Mouse (Mus musculus) lung, embryonic 16.5 days (tissue): ENCODE measurements at regions not wholly inside any gene's neighbourhood (a gene's known extent, or its start where the extent isn't known, plus 50 kb on each side); places are given as distances from the start of the nearest gene placed in this dataset.

Experiments
- ATAC-seq: fragments of 200-750 bp; cut with Nextera tagmentation; 2 replicates; pipeline ENCODE4 v1.8.0; 2017; ENCODE audit warnings: low read depth, mild to moderate bottlenecking, moderate library complexity
- H3K27ac ChIP-seq: fragments of 300-500 bp; sonication (generic); 2 replicates; pipeline ENCODE4 v1.5.1; 2014; ENCODE audit warnings: mild to moderate bottlenecking, control low read depth, low read length
- H3K27me3 ChIP-seq: fragments of 300-500 bp; sonication (generic); 2 replicates; pipeline ENCODE4 v1.6.1; 2014; ENCODE audit warnings: low read depth, low read length, mixed read lengths; ENCODE audit not compliant: control insufficient read depth, insufficient read depth
- H3K36me3 ChIP-seq: fragments of 300-500 bp; sonication (generic); 2 replicates; pipeline ENCODE4 v1.6.1; 2014; ENCODE audit warnings: low read length; ENCODE audit not compliant: control insufficient read depth, insufficient read depth
- H3K4me1 ChIP-seq: fragments of 300-500 bp; sonication (generic); replicated peaks from 2 replicates; pipeline ENCODE4 v1.6.1; 2014; ENCODE audit warnings: low read length, mixed read lengths; ENCODE audit not compliant: control insufficient read depth, insufficient read depth
- H3K4me2 ChIP-seq: fragments of 300-500 bp; sonication (generic); 2 replicates; pipeline ENCODE4 v1.6.1; 2014; ENCODE audit warnings: low read depth, low read length, control low read depth
- H3K4me3 ChIP-seq: fragments of 300-500 bp; sonication (generic); 2 replicates; pipeline ENCODE4 v1.5.1; 2014; ENCODE audit warnings: mild to moderate bottlenecking, low read length, control low read depth
- H3K9ac ChIP-seq: fragments of 300-500 bp; sonication (generic); 2 replicates; pipeline ENCODE4 v1.6.1; 2014; ENCODE audit warnings: low read length, control low read depth
- H3K9me3 ChIP-seq: fragments of 300-500 bp; sonication (generic); 2 replicates; pipeline ENCODE4 v1.6.1; 2016; ENCODE audit warnings: low read length; ENCODE audit not compliant: control insufficient read depth
- WGBS: fragments of 180-500 bp; shearing (Covaris S2); extraction: QIAGEN DNeasy Blood & Tissue Kit; methylation state at CpG from one replicate; pipeline ENCODE4 v1.1.7; 2014; 5-methylcytosine and 5-hydroxymethylcytosine counted together

DNA sequence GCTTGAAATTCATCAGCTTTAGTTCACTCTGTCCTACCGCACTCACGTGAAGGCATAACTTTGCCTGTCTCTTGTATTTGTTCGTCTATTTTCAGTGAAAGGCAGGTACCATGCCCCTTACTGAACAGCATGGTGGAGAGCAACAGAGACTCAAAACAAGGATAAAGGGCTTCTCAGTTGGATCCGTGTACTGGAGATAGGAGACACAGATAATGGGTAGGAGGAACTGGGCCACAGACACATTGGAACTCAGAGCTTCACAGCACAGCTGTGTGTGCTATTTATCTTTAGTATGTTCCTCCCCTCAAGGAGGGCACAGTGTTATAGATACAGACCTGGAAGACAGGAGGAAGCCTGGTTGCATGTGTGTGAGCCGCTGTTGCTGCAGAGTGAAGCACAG, 176.4 kb downstream of the Pten start:
- H3K9me3 ChIP-seq, result no peaks in the 10 kb centered on the region
- no peak overlapping the region for H3K4me2 ChIP-seq
- no peak for ATAC-seq
- H3K27ac ChIP-seq, result no peak overlapping the region
- no peaks in the 10 kb centered on the region for H3K4me1 ChIP-seq
- H3K9ac ChIP-seq, result no peak overlapping the region
- H3K36me3 ChIP-seq, result no peaks in the 10 kb centered on the region
- WGBS, result 79% methylated on average over 5 of the region's 5 CpGs
- no peak overlapping the region for H3K4me3 ChIP-seq
- H3K27me3 ChIP-seq, result no peaks in the 10 kb centered on the region

DNA sequence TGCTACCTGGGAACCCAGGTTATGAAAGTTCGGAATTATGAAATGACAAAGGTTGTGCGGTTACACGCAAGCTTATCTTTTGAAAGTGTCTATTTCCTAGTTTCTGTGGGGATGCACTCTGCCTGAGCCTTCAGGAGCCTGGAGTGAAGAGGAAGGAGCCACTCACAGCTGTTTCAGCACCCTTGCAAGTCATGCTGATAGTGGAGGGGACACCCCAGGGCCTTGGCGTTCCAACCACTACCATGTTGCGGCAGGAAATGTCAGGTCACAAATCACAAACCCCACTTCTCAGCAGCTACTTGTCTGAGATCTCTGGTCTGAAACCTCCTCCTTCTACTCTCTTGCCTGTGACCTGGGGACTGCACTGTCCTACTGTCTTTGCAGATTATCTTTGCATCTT, 178.3 kb downstream of the Pten start:
- Histone ChIP-seq H3K9me3 (no peaks in the 10 kb centered on the region), H3K4me1 (no peaks in the 10 kb centered on the region), H3K27ac (no peak overlapping the region), H3K27me3 (no peaks in the 10 kb centered on the region), H3K4me3 (no peak overlapping the region), H3K36me3 (no peaks in the 10 kb centered on the region), H3K4me2 (no peak overlapping the region), H3K9ac (no peak overlapping the region)
- 74% methylated on average over 5 of the region's 5 CpGs for WGBS
- ATAC-seq, result no peak

DNA sequence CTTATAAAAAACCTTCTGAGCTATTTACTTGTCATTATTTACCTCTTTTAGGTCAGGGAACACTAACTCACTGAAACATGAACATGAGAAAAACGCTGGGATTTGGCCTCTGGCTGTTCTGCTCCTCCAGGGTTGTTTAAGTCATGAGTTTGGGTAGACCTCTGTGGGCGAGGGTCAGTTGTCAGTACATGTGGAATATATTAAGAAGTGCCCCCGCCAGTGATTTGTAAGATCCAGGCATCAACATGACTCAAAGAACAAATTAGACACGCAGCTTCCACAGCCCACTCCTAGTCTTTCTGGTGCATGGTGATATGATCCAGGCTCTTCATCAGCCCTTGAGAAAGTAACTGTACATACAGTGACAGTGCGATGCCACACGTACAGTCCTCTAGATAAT, 180.3 kb downstream of the Pten start:
- no peak overlapping the region for H3K4me2 ChIP-seq
- no peaks in the 10 kb centered on the region for H3K4me1 ChIP-seq
- H3K27me3 ChIP-seq, result no peaks in the 10 kb centered on the region
- no peak overlapping the region for H3K9ac ChIP-seq
- 82% methylated on average over 6 of the region's 6 CpGs for WGBS
- H3K9me3 ChIP-seq, result no peaks in the 10 kb centered on the region
- H3K4me3 ChIP-seq, result no peak overlapping the region
- ATAC-seq, result no peak
- no peaks in the 10 kb centered on the region for H3K36me3 ChIP-seq
- H3K27ac ChIP-seq, result no peak overlapping the region

DNA sequence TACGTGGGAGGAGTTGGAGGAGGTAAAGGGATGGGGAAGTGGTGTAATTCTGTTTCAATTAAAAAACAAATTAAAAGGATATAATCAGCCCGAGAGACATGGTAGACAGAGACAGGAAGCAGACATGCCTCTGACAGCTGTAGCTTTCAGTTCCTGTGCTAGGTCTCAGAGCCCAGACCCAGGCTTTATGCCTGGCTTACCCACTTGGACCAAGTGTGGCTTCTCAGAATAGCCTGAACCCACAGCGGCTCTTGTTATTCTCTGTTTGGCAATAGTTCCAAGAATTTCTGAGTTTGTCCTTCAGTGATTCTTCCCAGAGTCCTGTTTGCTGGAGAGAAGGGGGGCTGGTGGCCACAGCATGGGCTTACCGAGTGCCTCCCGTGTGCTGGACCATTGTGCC, 182.4 kb downstream of the Pten start:
- Histone ChIP-seq H3K9ac (no peak overlapping the region), H3K36me3 (no peaks in the 10 kb centered on the region), H3K4me3 (no peak overlapping the region), H3K4me2 (no peak overlapping the region), H3K27me3 (no peaks in the 10 kb centered on the region), H3K4me1 (no peaks in the 10 kb centered on the region), H3K9me3 (no peaks in the 10 kb centered on the region), H3K27ac (no peak overlapping the region)
- ATAC-seq, result no peak
- WGBS, result 77% methylated on average over 5 of the region's 5 CpGs

DNA sequence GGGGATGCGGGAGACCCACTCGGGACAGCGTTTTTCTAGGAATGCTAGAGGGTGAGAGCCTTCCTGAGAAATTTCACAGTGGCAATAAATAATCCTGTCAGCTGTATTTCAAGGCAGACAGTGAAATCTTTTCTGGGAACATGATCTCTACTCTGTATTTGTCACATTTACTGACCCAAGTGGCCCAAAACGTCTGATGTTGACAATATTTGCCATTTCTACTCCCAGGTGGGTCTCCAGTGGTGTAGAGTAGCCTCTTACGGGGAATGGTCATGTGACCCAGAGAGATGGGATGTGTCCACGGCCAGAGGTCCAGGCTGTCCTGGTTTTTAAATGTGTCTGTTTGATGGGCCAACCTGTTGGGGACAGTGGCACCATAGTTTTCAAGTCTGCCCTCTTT, 183.5 kb downstream of the Pten start:
- ATAC-seq, result no peak
- no peak overlapping the region for H3K27ac ChIP-seq

DNA sequence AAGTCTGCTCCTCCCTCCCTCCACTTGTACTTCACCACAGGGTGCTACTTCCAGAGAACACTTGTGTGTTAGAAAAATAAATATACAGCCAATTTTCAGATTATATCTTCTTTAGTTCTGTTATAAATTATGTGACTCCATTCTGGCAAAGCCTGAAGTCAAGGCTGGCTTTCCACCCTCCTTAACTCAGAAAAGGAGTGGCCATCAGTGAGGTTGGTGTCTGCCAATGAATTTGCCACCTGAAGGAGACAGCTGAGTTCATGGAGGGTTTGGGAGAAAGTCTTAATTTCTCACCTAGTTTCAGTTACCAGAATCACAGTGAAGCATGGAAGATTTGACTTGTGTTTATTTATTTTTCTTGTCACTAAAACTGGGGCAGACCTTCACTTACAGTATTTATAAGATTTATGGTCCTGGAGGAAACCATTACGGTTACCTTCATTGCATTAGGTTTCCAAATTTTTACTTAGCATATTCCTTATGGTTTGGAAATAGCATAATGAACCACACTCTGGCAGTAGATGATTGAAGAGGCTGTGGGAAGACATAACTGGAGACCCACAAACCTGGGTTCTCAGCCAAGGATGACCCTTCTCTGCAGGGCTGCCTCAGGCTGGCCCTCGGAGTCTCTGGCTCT, 186.4 kb downstream of the Pten start:
- no peaks in the 10 kb centered on the region for H3K9me3 ChIP-seq
- H3K4me1 ChIP-seq, result no peaks in the 10 kb centered on the region
- H3K27me3 ChIP-seq, result no peaks in the 10 kb centered on the region
- H3K4me3 ChIP-seq, result no peak overlapping the region
- WGBS, result 62% methylated on average over 2 of the region's 2 CpGs
- no peak overlapping the region for H3K9ac ChIP-seq
- H3K36me3 ChIP-seq, result no peaks in the 10 kb centered on the region
- no peak for ATAC-seq
- H3K27ac ChIP-seq, result no peak overlapping the region
- no peak overlapping the region for H3K4me2 ChIP-seq

More for the DNA sequence above, 183.5 kb downstream of the Pten start:
- no peak overlapping the region for H3K9ac ChIP-seq
- H3K9me3 ChIP-seq, result no peaks in the 10 kb centered on the region
- 64% methylated on average over 6 of the region's 6 CpGs for WGBS
- no peaks in the 10 kb centered on the region for H3K4me1 ChIP-seq
- no peaks in the 10 kb centered on the region for H3K36me3 ChIP-seq
- no peak overlapping the region for H3K4me2 ChIP-seq
- H3K27me3 ChIP-seq, result no peaks in the 10 kb centered on the region
- no peak overlapping the region for H3K4me3 ChIP-seq

DNA sequence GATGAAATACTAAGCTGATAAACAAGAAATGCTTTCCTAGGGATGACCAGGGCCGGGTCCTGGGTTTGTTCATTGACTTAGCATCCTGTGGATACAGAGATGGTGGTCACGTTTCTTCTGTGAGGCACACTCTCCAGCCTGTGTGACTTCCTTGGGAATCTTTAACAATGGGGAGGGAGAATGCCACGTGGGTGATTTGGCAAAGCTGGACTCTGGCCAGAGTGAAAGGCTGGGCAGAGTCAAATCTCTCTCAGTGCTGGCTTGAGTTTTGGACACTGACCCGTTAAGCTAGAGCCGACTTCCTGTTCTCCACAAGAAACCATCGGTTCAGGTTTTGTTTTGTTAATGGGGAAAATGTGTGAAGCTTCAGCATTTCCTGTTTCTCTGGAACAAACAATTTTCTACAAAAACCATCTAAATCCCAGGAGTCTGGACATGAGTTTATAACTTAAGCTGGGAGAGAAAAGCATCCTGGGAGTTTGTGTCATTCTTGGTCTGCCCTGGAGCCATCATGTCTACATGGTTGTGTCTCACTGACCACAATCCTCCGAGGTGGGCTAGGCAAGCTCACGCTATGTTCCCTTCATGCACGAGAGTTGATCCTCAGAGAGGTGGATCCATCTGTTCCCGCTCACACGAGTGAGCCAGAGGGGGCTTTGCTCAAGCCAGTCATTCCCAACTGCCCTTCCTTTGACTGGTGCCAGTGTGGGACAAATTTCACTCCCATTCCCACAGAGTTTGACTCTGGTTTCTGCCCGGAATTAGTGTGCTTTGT, 190.0 kb downstream of the Pten start:
- H3K27me3 ChIP-seq, result no peaks in the 10 kb centered on the region
- 71% methylated on average over 12 of the region's 12 CpGs for WGBS
- no peak for ATAC-seq

DNA sequence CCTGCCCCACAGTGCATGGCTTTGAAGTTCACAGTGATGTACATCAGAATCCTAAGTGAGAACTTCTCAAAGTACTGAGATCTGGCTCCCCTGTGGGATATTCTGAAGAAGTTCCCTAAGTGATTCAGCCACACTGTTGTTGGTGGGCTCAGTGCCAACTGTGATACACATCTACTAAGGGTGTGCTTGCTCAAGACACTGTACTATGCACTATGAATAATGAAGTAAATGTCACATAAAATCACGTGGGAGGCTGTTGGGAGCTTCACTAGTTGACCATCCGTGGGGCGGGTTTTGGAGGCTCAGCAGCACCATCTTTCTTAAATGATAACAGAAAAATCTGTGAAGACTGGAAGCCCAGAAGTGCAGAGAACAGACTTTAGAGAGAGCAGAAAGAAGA, 193.0 kb downstream of the Pten start:
- ATAC-seq, result no peak
- 63% methylated on average over 3 of the region's 3 CpGs for WGBS

More for the DNA sequence above, 190.0 kb downstream of the Pten start:
- H3K4me1 ChIP-seq, result no peaks in the 10 kb centered on the region
- H3K4me3 ChIP-seq, result no peak overlapping the region
- H3K9ac ChIP-seq, result no peak overlapping the region
- H3K27ac ChIP-seq, result no peak overlapping the region
- no peaks in the 10 kb centered on the region for H3K36me3 ChIP-seq
- H3K4me2 ChIP-seq, result no peak overlapping the region
- no peaks in the 10 kb centered on the region for H3K9me3 ChIP-seq

DNA sequence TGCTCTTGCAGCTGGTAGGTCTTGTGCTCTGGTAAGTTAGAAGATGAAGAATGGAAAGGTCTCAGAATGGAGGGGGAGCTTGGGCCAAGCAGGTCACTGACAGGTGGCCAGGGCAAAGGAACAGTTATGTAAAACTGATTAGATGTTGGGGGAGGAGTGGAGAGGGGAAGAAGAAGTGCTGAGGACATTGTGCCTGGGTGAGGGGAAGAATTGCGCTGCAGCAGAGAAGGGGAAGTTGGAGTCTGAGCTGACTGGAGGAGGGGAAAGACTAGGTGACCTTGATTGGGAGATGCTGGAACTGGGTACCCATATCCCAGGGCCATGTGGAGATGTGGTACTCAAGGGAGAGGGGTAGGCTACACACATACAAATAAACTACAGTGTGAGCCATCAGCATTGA, 193.5 kb downstream of the Pten start:
- Histone ChIP-seq H3K9ac (no peak overlapping the region), H3K9me3 (no peaks in the 10 kb centered on the region), H3K4me2 (no peak overlapping the region), H3K4me1 (peaks cover 4% of the 10 kb centered on the region), H3K4me3 (no peak overlapping the region), H3K27me3 (no peaks in the 10 kb centered on the region), H3K27ac (no peak overlapping the region), H3K36me3 (no peaks in the 10 kb centered on the region)
- 60% methylated on average over 1 of the region's 1 CpGs for WGBS
- ATAC-seq, result no peak

More for the DNA sequence above, 193.0 kb downstream of the Pten start:
- Histone ChIP-seq H3K9me3 (no peaks in the 10 kb centered on the region), H3K4me2 (no peak overlapping the region), H3K27me3 (no peaks in the 10 kb centered on the region), H3K27ac (no peak overlapping the region), H3K4me1 (0 out of 2 replicates have a peak, but pooled peaks cover 2% of the 10 kb centered on the region), H3K36me3 (no peaks in the 10 kb centered on the region), H3K4me3 (no peak overlapping the region), H3K9ac (no peak overlapping the region)
